Mouse (Mus musculus): ENCODE measurements around the gene Pik3cb. TPM values are rescaled to one million over a fixed set of nuclear protein-coding genes. Genes with fewer than 3 reads are reported as not detected.

The Pik3cb gene
- polyA plus RNA-seq, 1 experiment: 14.5 TPM

- peak in 1 of 2 experiments; percentile 26 for DNase-seq (ENCODE audit: extremely low spot score in 1 of 2, low spot score in 1 of 2)
Measured at GRCm38 (mm10) chr9:99016759-99017158, 123.7 kb downstream of the Pik3cb start.

GRCm38 (mm10) chr9:99016301-99016700, 124.1 kb downstream of the Pik3cb start:
- no peak for DNase-seq (ENCODE audit: extremely low spot score in 1 of 2, low spot score in 1 of 2)

- no peak for DNase-seq (ENCODE audit: extremely low spot score in 1 of 2, low spot score in 1 of 2)
Measured at GRCm38 (mm10) chr9:99009898-99010199, 130.6 kb downstream of the Pik3cb start.

GRCm38 (mm10) chr9:99009069-99009897, 131.1 kb downstream of the Pik3cb start:
- no peak for DNase-seq (ENCODE audit: extremely low spot score in 1 of 2, low spot score in 1 of 2)

- DNase-seq (ENCODE audit: extremely low spot score in 1 of 2, low spot score in 1 of 2): no peak
Measured at GRCm38 (mm10) chr9:99001326-99001725, 139.1 kb downstream of the Pik3cb start.

- DNase-seq (ENCODE audit: extremely low spot score in 1 of 2, low spot score in 1 of 2): peak; percentile 8 to 38
Measured at GRCm38 (mm10) chr9:98999881-99000339, 140.5 kb downstream of the Pik3cb start.

- no peak for DNase-seq (ENCODE audit: extremely low spot score in 1 of 2, low spot score in 1 of 2)
Measured at GRCm38 (mm10) chr9:98994103-98994502, 146.3 kb downstream of the Pik3cb start.

GRCm38 (mm10) chr9:98987131-98987530, 153.3 kb downstream of the Pik3cb start:
- no peak for DNase-seq (ENCODE audit: extremely low spot score in 1 of 2, low spot score in 1 of 2)

Other genes with a start within 250 kb of the Pik3cb start
- gene 7420426K07Rik, start 237.5 kb downstream of the Pik3cb start, polyA plus RNA-seq (2012; rRNA removed): not detected in 2 replicates
- 0.27 and 0.34 TPM in 2 replicates for gene Foxl2, start 185.3 kb downstream of the Pik3cb start, polyA plus RNA-seq (2012; rRNA removed)
- 30.6 and 33.1 TPM in 2 replicates for gene Faim, start 154.2 kb downstream of the Pik3cb start, polyA plus RNA-seq (2012; rRNA removed)
- gene Gm1123, start 104.9 kb downstream of the Pik3cb start, polyA plus RNA-seq (2012; rRNA removed): not detected in 2 replicates
- gene Faiml, start 96.6 kb upstream of the Pik3cb start, polyA plus RNA-seq (2012; rRNA removed): not detected in 2 replicates
- 19.0 and 21.1 TPM in 2 replicates for gene Cep70, start 102.7 kb upstream of the Pik3cb start, polyA plus RNA-seq (2012; rRNA removed)
- 1.4 and 2.1 TPM in 2 replicates for gene Esyt3, start 217.9 kb upstream of the Pik3cb start, polyA plus RNA-seq (2012; rRNA removed)